Mouse (Mus musculus) B cell, adult (primary cell): ENCODE data around the gene Gm5136. TPM values are rescaled to one million over a fixed set of nuclear protein-coding genes. Genes with fewer than 3 reads are reported as not detected.

Experiments used
- total RNA-seq: library from RNA; stranded (reverse); gene quantifications from 4 replicates; pipeline ENCODE4 v1.2.4, GENCODE M21; 2023; ENCODE audit not compliant: inconsistent age

The Gm5136 gene
- total RNA-seq = not detected in 4 replicates

DNA sequence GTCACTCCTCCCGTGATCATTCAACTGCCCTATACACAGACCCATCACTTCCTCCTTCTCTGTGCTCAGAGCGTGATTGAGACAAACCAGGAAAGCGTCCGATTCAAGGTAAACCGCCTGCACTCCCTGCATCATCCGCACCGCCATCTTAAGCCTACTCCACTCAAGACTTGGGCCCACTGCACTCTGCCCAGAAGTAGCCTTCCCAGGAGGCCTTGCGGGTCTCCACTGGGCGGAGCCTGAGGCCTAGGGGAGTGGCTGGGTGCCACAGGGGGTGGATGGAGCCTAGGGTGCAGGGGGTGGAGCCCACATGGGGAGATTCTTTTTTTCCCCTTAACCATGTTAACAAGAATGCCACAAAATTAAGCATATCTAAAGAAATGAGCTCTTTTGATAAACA is at the start of gene Gm5136:
TSS of gene Gm5136 (minus strand) at position 215 of the 400 bp plus-strand sequence.

